Mouse (Mus musculus): ENCODE measurements around the gene Cacna1s. TPM values are rescaled to one million over a fixed set of nuclear protein-coding genes. Genes with fewer than 3 reads are reported as not detected.

Gene Cacna1s
- polyA plus RNA-seq, 1 experiment from 2014 or later = 0.06 TPM

- no peak for DNase-seq (ENCODE audit: low spot score)
- Histone ChIP-seq H3K27me3 (ENCODE audit: low read depth, poor library complexity, severe bottlenecking) (no peaks in the 10 kb centered on the region), H3K36me3 (no peaks in the 10 kb centered on the region), H3K27ac (no peak overlapping the region), H3K9me3 (replicated peaks) (no peaks in the 10 kb centered on the region), H3K4me1 (peaks cover 53% of the 10 kb centered on the region), H3K4me3 (no peak overlapping the region)
- 93% methylated on average over 10 of the region's 10 CpGs for WGBS
Observed at GRCm38 (mm10) chr1:136126895-136127294, 74.3 kb downstream of the Cacna1s start.

GRCm38 (mm10) chr1:136127856-136128255 is 75.3 kb downstream of the Cacna1s start:
- Histone ChIP-seq H3K4me3 (no peak overlapping the region), H3K27me3 (ENCODE audit: low read depth, poor library complexity, severe bottlenecking) (peaks cover 6% of the 10 kb centered on the region; the same call in 1 of the 2 replicates), H3K9me3 (replicated peaks) (no peaks in the 10 kb centered on the region), H3K27ac (0 out of 2 replicates have a peak overlapping the region, but pooled peaks have one; percentile 93), H3K4me1 (peaks cover 63% of the 10 kb centered on the region), H3K36me3 (no peaks in the 10 kb centered on the region)
- DNase-seq (ENCODE audit: low spot score) = no peak
- 66% methylated on average over 3 of the region's 3 CpGs for WGBS

- H3K9me3 ChIP-seq (replicated peaks) = no peaks in the 10 kb centered on the region
- H3K36me3 ChIP-seq = no peaks in the 10 kb centered on the region
- no peak for DNase-seq (ENCODE audit: low spot score)
- 49% methylated on average over 5 of the region's 5 CpGs for WGBS
- H3K4me1 ChIP-seq = peaks cover 69% of the 10 kb centered on the region
- peaks cover 10% of the 10 kb centered on the region; the same call in 1 of the 2 replicates for H3K27me3 ChIP-seq (ENCODE audit: low read depth, poor library complexity, severe bottlenecking)
- peak overlapping the region; percentile 93; the same call in 1 of the 2 replicates for H3K27ac ChIP-seq
- no peak overlapping the region for H3K4me3 ChIP-seq
Observed at GRCm38 (mm10) chr1:136128416-136128815, 75.9 kb downstream of the Cacna1s start.

- H3K4me1 ChIP-seq = peaks cover 75% of the 10 kb centered on the region
- peaks cover 10% of the 10 kb centered on the region; the same call in 1 of the 2 replicates for H3K27me3 ChIP-seq (ENCODE audit: low read depth, poor library complexity, severe bottlenecking)
- H3K27ac ChIP-seq = peak overlapping the region; percentile 93
Observed at GRCm38 (mm10) chr1:136128944-136129589, 76.5 kb downstream of the Cacna1s start.

GRCm38 (mm10) chr1:136130107-136130506 is 77.6 kb downstream of the Cacna1s start:
- H3K27ac ChIP-seq = peak overlapping the region; percentile 93
- peaks cover 10% of the 10 kb centered on the region; the same call in 1 of the 2 replicates for H3K27me3 ChIP-seq (ENCODE audit: low read depth, poor library complexity, severe bottlenecking)
- H3K4me1 ChIP-seq = peaks cover 85% of the 10 kb centered on the region
- peak overlapping the region; percentile 79 for H3K4me3 ChIP-seq
- DNase-seq (ENCODE audit: low spot score) = no peak
- 0 out of 2 replicates have a peak, but pooled peaks cover 1% of the 10 kb centered on the region for H3K9me3 ChIP-seq (replicated peaks)
- no peaks in the 10 kb centered on the region for H3K36me3 ChIP-seq
- 69% methylated on average over 3 of the region's 3 CpGs for WGBS

More at GRCm38 (mm10) chr1:136128944-136129589, 76.5 kb downstream of the Cacna1s start:
- no peak for DNase-seq (ENCODE audit: low spot score)
- Histone ChIP-seq H3K9me3 (replicated peaks) (no peaks in the 10 kb centered on the region), H3K36me3 (no peaks in the 10 kb centered on the region), H3K4me3 (no peak overlapping the region)
- 46% methylated on average over 4 of the region's 4 CpGs for WGBS

- peak; percentile 96 for DNase-seq (ENCODE audit: low spot score)
- Histone ChIP-seq H3K9me3 (replicated peaks) (0 out of 2 replicates have a peak, but pooled peaks cover 1% of the 10 kb centered on the region), H3K27ac (peak within 1 kb of the TSS; percentile 93), H3K36me3 (no peaks in the 10 kb centered on the region), H3K4me1 (peaks cover 92% of the 10 kb centered on the region), H3K4me3 (peak within 1 kb of the TSS; percentile 79), H3K27me3 (ENCODE audit: low read depth, poor library complexity, severe bottlenecking) (peaks cover 10% of the 10 kb centered on the region; the same call in 1 of the 2 replicates)
- 1% methylated on average over 42 of the region's 42 CpGs for WGBS
Observed at GRCm38 (mm10) chr1:136130951-136131558, 78.5 kb downstream of the Cacna1s start, which contains the start of gene Kif21b. Gene Kif21b (plus strand): TSS chr1:136131389.

GRCm38 (mm10) chr1:136131603-136132291 is 79.2 kb downstream of the Cacna1s start:
- DNase-seq (ENCODE audit: low spot score) = peak; percentile 83
- Histone ChIP-seq H3K4me1 (peaks cover 92% of the 10 kb centered on the region), H3K36me3 (no peaks in the 10 kb centered on the region), H3K27ac (peak overlapping the region; percentile 93), H3K27me3 (ENCODE audit: low read depth, poor library complexity, severe bottlenecking) (peaks cover 10% of the 10 kb centered on the region; the same call in 1 of the 2 replicates), H3K4me3 (peak overlapping the region; percentile 79), H3K9me3 (replicated peaks) (0 out of 2 replicates have a peak, but pooled peaks cover 1% of the 10 kb centered on the region)
- WGBS = 1% methylated on average over 43 of the region's 43 CpGs

GRCm38 (mm10) chr1:136132386-136133201 is 80.0 kb downstream of the Cacna1s start:
- Histone ChIP-seq H3K4me1 (peaks cover 99% of the 10 kb centered on the region), H3K4me3 (peak overlapping the region; percentile 79), H3K9me3 (replicated peaks) (0 out of 2 replicates have a peak, but pooled peaks cover 1% of the 10 kb centered on the region), H3K27me3 (ENCODE audit: low read depth, poor library complexity, severe bottlenecking) (peaks cover 10% of the 10 kb centered on the region; the same call in 1 of the 2 replicates), H3K27ac (peak overlapping the region; percentile 93), H3K36me3 (no peaks in the 10 kb centered on the region)
- WGBS = 41% methylated on average over 10 of the region's 10 CpGs
- DNase-seq (ENCODE audit: low spot score) = no peak

GRCm38 (mm10) chr1:136133570-136134240 is 81.2 kb downstream of the Cacna1s start:
- WGBS = 36% methylated on average over 13 of the region's 13 CpGs
- H3K36me3 ChIP-seq = no peaks in the 10 kb centered on the region
- DNase-seq (ENCODE audit: low spot score) = no peak
- H3K9me3 ChIP-seq (replicated peaks) = 0 out of 2 replicates have a peak, but pooled peaks cover 1% of the 10 kb centered on the region
- peak overlapping the region; percentile 42; the same call in 1 of the 2 replicates for H3K27ac ChIP-seq
- peak overlapping the region; percentile 79 for H3K4me3 ChIP-seq
- H3K27me3 ChIP-seq (ENCODE audit: low read depth, poor library complexity, severe bottlenecking) = peaks cover 10% of the 10 kb centered on the region; the same call in 1 of the 2 replicates
- peaks cover 100% of the 10 kb centered on the region for H3K4me1 ChIP-seq

- Histone ChIP-seq H3K27me3 (ENCODE audit: low read depth, poor library complexity, severe bottlenecking) (peaks cover 10% of the 10 kb centered on the region; the same call in 1 of the 2 replicates), H3K27ac (peak overlapping the region; percentile 42; the same call in 1 of the 2 replicates), H3K36me3 (no peaks in the 10 kb centered on the region), H3K4me1 (peaks cover 100% of the 10 kb centered on the region), H3K9me3 (replicated peaks) (0 out of 2 replicates have a peak, but pooled peaks cover 1% of the 10 kb centered on the region), H3K4me3 (no peak overlapping the region)
- 46% methylated on average over 2 of the region's 2 CpGs for WGBS
- DNase-seq (ENCODE audit: low spot score) = no peak
Observed at GRCm38 (mm10) chr1:136134547-136134946, 82.0 kb downstream of the Cacna1s start.

- DNase-seq (ENCODE audit: low spot score) = no peak
- WGBS = 49% methylated on average over 1 of the region's 1 CpGs
- peaks cover 100% of the 10 kb centered on the region for H3K4me1 ChIP-seq
- H3K4me3 ChIP-seq = no peak overlapping the region
- peaks cover 10% of the 10 kb centered on the region; the same call in 1 of the 2 replicates for H3K27me3 ChIP-seq (ENCODE audit: low read depth, poor library complexity, severe bottlenecking)
- no peak overlapping the region for H3K27ac ChIP-seq
- 0 out of 2 replicates have a peak, but pooled peaks cover 1% of the 10 kb centered on the region for H3K9me3 ChIP-seq (replicated peaks)
- no peaks in the 10 kb centered on the region for H3K36me3 ChIP-seq
Observed at GRCm38 (mm10) chr1:136135046-136135445, 82.5 kb downstream of the Cacna1s start.
